Comparison of ENCODE assay signal across 30 mouse cellular contexts in the genomic region with DNA sequence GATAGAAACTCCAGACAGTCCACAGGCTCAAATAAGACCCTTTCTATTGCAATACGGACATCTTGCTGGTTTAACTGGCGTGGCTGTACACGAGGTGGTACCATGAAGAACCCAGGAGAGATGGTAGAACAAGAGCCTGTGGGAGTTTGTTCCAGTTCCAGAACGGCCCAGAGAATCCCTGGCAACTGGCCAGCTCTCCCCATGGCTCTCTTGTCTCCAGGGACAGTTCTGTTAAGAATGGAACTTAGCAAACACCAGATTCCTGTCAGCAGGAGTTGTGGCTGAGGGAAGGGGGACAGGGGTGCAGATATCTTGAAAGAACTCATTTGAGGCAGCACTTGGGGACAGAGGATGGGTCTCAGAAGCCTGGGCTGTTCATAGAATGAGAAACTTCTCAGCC. TPM values are rescaled to one million over a fixed set of nuclear protein-coding genes. Genes with fewer than 3 reads are reported as not detected.
DNase-seq lines count a peak whose midpoint lies in the region; ATAC-seq and TF ChIP-seq lines count a peak whose summit lies in the region.
"Had no signal": no experiment of that assay in that cellular context is flagged by ENCODE, and none has a peak within 500 bp of the region (broad histone marks: within the 10 kb centered on the region; RNA-seq: fewer than 3 reads in every experiment).

No protein-coding gene starts in this region.

- no peak for TF ChIP-seq EP300 in heart, adult 2 months (IDR thresholded peaks at IDR 0.05; ENCODE audit: insufficient read depth, low read depth, low read length)

- H3K9ac ChIP-seq in heart, adult 2 months (ENCODE audit: low read depth, low read length), result no peak overlapping the region
- no peak overlapping the region for H3K9ac ChIP-seq in lung, embryonic 14.5 days
- H3K9ac ChIP-seq in liver, embryonic 12.5 days, result no peak overlapping the region
- H3K9ac ChIP-seq: forebrain, postnatal 0 days; limb, embryonic 12.5 days; liver, embryonic 13.5 days; midbrain, embryonic 13.5 days had no signal

- no peak overlapping the region for H3K4me3 ChIP-seq in heart, adult 2 months
- H3K4me3 ChIP-seq in lung, embryonic 14.5 days (ENCODE audit: low read depth, low read length), result no peak overlapping the region
- no peak overlapping the region for H3K4me3 ChIP-seq in lung, adult 2 months (replicated peaks; ENCODE audit: extremely low read depth, low read depth, low read length)
- H3K4me3 ChIP-seq in liver, embryonic 12.5 days, result no peak overlapping the region
- H3K4me3 ChIP-seq: heart, embryonic 10.5 days; limb, embryonic 12.5 days; liver, embryonic 13.5 days; megakaryocyte, embryonic 14.5 days; midbrain, embryonic 13.5 days had no signal

- H3K79me2 ChIP-seq in heart, adult 2 months (replicated peaks; ENCODE audit: control insufficient read depth, insufficient read depth, low read length), result no peaks in the 10 kb centered on the region

- no peak for TF ChIP-seq POLR2A in heart, adult 2 months (IDR thresholded peaks at IDR 0.05; ENCODE audit: insufficient read depth, low read depth, low read length)
- TF ChIP-seq POLR2A in lung, adult 2 months (IDR thresholded peaks at IDR 0.05; ENCODE audit: borderline replicate concordance, extremely low read depth, low read depth, low read length), result no peak

- H3K9me3 ChIP-seq in lung, embryonic 14.5 days (ENCODE audit: low read depth, low read length), result no peaks in the 10 kb centered on the region
- no peaks in the 10 kb centered on the region for H3K9me3 ChIP-seq in liver, embryonic 12.5 days (replicated peaks)
- H3K9me3 ChIP-seq: heart, embryonic 10.5 days; limb, embryonic 12.5 days; liver, embryonic 13.5 days; megakaryocyte, embryonic 14.5 days; midbrain, embryonic 13.5 days had no signal

- intact Hi-C loops in heart, adult 2 months (cut with DNase I), result no loop called here

- no peak overlapping the region for H3K27ac ChIP-seq in heart, adult 2 months
- no peak overlapping the region for H3K27ac ChIP-seq in lung, embryonic 14.5 days (ENCODE audit: low read depth)
- no peak overlapping the region for H3K27ac ChIP-seq in liver, embryonic 12.5 days
- H3K27ac ChIP-seq: heart, embryonic 10.5 days; hindbrain, postnatal 0 days; limb, embryonic 12.5 days; liver, embryonic 13.5 days; midbrain, embryonic 13.5 days had no signal

- peak; percentile 26 for DNase-seq in adrenal gland, postnatal 14 days
- no peak for DNase-seq in adrenal gland, adult 18-20 months (ENCODE audit: low spot score in 2 of 2)
- DNase-seq in heart, postnatal 4 days, result peak; percentile 47
- DNase-seq in heart, adult 2 months, result no peak
- DNase-seq in lung, embryonic 14.5 days, result peak; percentile 37
- DNase-seq in lung, adult 2 months, result no peak
- DNase-seq in Muller cell, postnatal 12 days (ENCODE audit: inconsistent ontology term), result peak; percentile 38
- DNase-seq: cerebellum, adult 18-20 months; cerebellum, postnatal 14 days; forebrain, postnatal 0 days; gastrocnemius, postnatal 36 days; layer of hippocampus, postnatal 36 days; liver, embryonic 13.5 days had no signal

- no peaks in the 10 kb centered on the region for H3K4me1 ChIP-seq in heart, adult 2 months (ENCODE audit: control insufficient read depth, insufficient read depth, low read length)
- no peaks in the 10 kb centered on the region for H3K4me1 ChIP-seq in lung, embryonic 14.5 days (ENCODE audit: insufficient read depth)
- no peaks in the 10 kb centered on the region for H3K4me1 ChIP-seq in lung, adult 2 months (ENCODE audit: control insufficient read depth, insufficient read depth, low read length)
- H3K4me1 ChIP-seq in liver, embryonic 12.5 days, result no peaks in the 10 kb centered on the region
- H3K4me1 ChIP-seq: limb, embryonic 12.5 days; liver, embryonic 13.5 days; midbrain, embryonic 13.5 days had no signal

- WGBS in heart, adult 2 months, result 56% methylated on average over 4 of the region's 4 CpGs
- WGBS in lung, embryonic 14.5 days, result 59% methylated on average over 4 of the region's 4 CpGs
- WGBS in lung, adult 2 months, result 56% methylated on average over 4 of the region's 4 CpGs
- WGBS in liver, embryonic 12.5 days (ENCODE audit: insufficient replicate concordance), result 53% methylated on average over 4 of the region's 4 CpGs

- no peaks in the 10 kb centered on the region for H3K27me3 ChIP-seq in heart, adult 2 months (ENCODE audit: control insufficient read depth, insufficient read depth, low read length)
- no peaks in the 10 kb centered on the region for H3K27me3 ChIP-seq in lung, embryonic 14.5 days (ENCODE audit: insufficient read depth, low read length)
- H3K27me3 ChIP-seq in liver, embryonic 12.5 days (replicated peaks), result no peaks in the 10 kb centered on the region
- H3K27me3 ChIP-seq: limb, embryonic 12.5 days; liver, embryonic 13.5 days; midbrain, embryonic 13.5 days; Patski had no signal

- no peak for TF ChIP-seq CTCF in heart, adult 2 months (IDR thresholded peaks at IDR 0.05)
- no peak for TF ChIP-seq CTCF in lung, embryonic 14.5 days (IDR thresholded peaks at IDR 0.05; ENCODE audit: low read depth)
- TF ChIP-seq CTCF in lung, adult 2 months (IDR thresholded peaks at IDR 0.05; ENCODE audit: insufficient read depth, low read length), result no peak

- H3K36me3 ChIP-seq in heart, adult 2 months (ENCODE audit: control insufficient read depth, insufficient read depth, low read length), result no peaks in the 10 kb centered on the region
- H3K36me3 ChIP-seq in lung, embryonic 14.5 days (ENCODE audit: insufficient read depth), result no peaks in the 10 kb centered on the region
- H3K36me3 ChIP-seq in liver, embryonic 12.5 days, result no peaks in the 10 kb centered on the region
- H3K36me3 ChIP-seq: heart, embryonic 10.5 days; liver, embryonic 13.5 days; midbrain, embryonic 13.5 days had no signal

- no peak overlapping the region for H3K4me2 ChIP-seq in lung, embryonic 14.5 days
- no peak overlapping the region for H3K4me2 ChIP-seq in liver, embryonic 12.5 days
- H3K4me2 ChIP-seq: limb, embryonic 12.5 days; liver, embryonic 13.5 days; midbrain, embryonic 13.5 days had no signal

- no peak for ATAC-seq in lung, embryonic 14.5 days (ENCODE audit: insufficient read depth)
- ATAC-seq in liver, embryonic 12.5 days, result no peak
- ATAC-seq: CD4-positive, CD25-positive, alpha-beta regulatory T cell, adult 4 months; forebrain, postnatal 0 days; hindbrain, postnatal 0 days; intestine, embryonic 16.5 days; midbrain, embryonic 13.5 days; Patski had no signal

RNA-seq across cellular contexts. Expression of gene Nr2e3, which starts 10.8 kb away (rescaled TPM):
- total RNA-seq in adrenal gland, postnatal 14 days (2021), result 0.53 TPM in 1 of 2 replicates, not detected in the other
- not detected for total RNA-seq in adrenal gland, adult 18-20 months (2021)
- total RNA-seq in heart, postnatal 4 days (2021), result not detected
- total RNA-seq in heart, adult 2 months (2021), result not detected
- not detected in 2 replicates for polyA plus RNA-seq in heart, adult 2 months (2012; rRNA removed)
- polyA plus RNA-seq in lung, embryonic 14.5 days (2014; fragmentation: Nextera tagmentation; extraction: Ambion mirVana), result not detected in 2 replicates
- polyA plus RNA-seq in lung, adult 2 months (2012; rRNA removed), result not detected in 2 replicates
- not detected in 2 replicates for polyA plus RNA-seq in liver, embryonic 12.5 days (2016; fragmentation: Nextera tagmentation; extraction: Ambion mirVana)
- total RNA-seq: gastrocnemius, postnatal 36 days; hindbrain, postnatal 0 days; layer of hippocampus, adult 8-10 months; layer of hippocampus, postnatal 36 days; left cerebral cortex, postnatal 10 days; monocyte, adult 5-6 weeks; neutrophil, adult 5-6 weeks had no signal
- polyA plus RNA-seq: CD4-positive, CD25-positive, alpha-beta regulatory T cell, adult 4 months; forebrain, embryonic 11.5 days; forebrain, postnatal 0 days; heart, postnatal 0 days; hindbrain, embryonic 11.5 days; hindbrain, postnatal 0 days; liver, embryonic 13.5 days; lung, embryonic 16.5 days; midbrain, embryonic 13.5 days; Patski had no signal

Comparison
In these comparisons a context has a peak if more than half of its experiments do, and no peak if none do; other contexts are left out.
1. DNase-seq: peak in adrenal gland, postnatal 14 days (single experiment), heart, postnatal 4 days (single experiment), lung, embryonic 14.5 days (single experiment) and Muller cell, postnatal 12 days (single experiment); none in adrenal gland, adult 18-20 months (0 of 2), heart, adult 2 months (0 of 2) and lung, adult 2 months (single experiment).